Mouse (Mus musculus) midbrain, postnatal 0 days (tissue): ENCODE results near the gene Eif2ak3. TPM values are rescaled to one million over a fixed set of nuclear protein-coding genes. Genes with fewer than 3 reads are reported as not detected.
A peak's percentile ranks its signal among the peaks of the same experiment; 100 is the strongest.

Experiments
- ATAC-seq: fragments of 200-750 bp; cut with Nextera tagmentation; 2 replicates; pipeline ENCODE4 v1.8.0; 2017; ENCODE audit warnings: moderate number of reproducible peaks, mild to moderate bottlenecking, moderate TSS enrichment, moderate library complexity; ENCODE audit not compliant: low FRiP score
- DNase-seq: peaks from one replicate; pipeline ENCODE4 v3.0.0-alpha.2; 2015; ENCODE audit warnings: low spot score
- H3K27ac ChIP-seq: fragments of 300-500 bp; sonication (generic); 2 replicates; pipeline ENCODE4 v1.5.1; 2014; ENCODE audit warnings: low read depth, mild to moderate bottlenecking, low read length, mixed read lengths
- H3K27me3 ChIP-seq: fragments of 300-500 bp; sonication (generic); 2 replicates; pipeline ENCODE4 v1.6.1; 2014; ENCODE audit warnings: low read length, control low read depth, mixed read lengths; ENCODE audit not compliant: insufficient read depth
- H3K36me3 ChIP-seq: fragments of 300-500 bp; sonication (generic); 2 replicates; pipeline ENCODE4 v1.6.1; 2014; ENCODE audit warnings: low read length, control low read depth, mixed read lengths; ENCODE audit not compliant: insufficient read depth
- H3K4me1 ChIP-seq: fragments of 300-500 bp; sonication (generic); 2 replicates; pipeline ENCODE4 v1.6.1; 2014; ENCODE audit warnings: mild to moderate bottlenecking, control low read depth, antibody characterized with exemption, low read length, mixed read lengths; ENCODE audit not compliant: insufficient read depth
- H3K4me2 ChIP-seq: fragments of 300-500 bp; sonication (generic); 2 replicates; pipeline ENCODE4 v1.6.1; 2014; ENCODE audit warnings: low read depth, mild to moderate bottlenecking, low read length, mixed read lengths; ENCODE audit not compliant: poor library complexity, severe bottlenecking
- H3K4me3 ChIP-seq: fragments of 300-500 bp; sonication (generic); 2 replicates; pipeline ENCODE4 v1.5.1; 2014; ENCODE audit warnings: low read depth, mild to moderate bottlenecking, low read length, moderate library complexity
- H3K9ac ChIP-seq: fragments of 300-500 bp; sonication (generic); replicated peaks from 2 replicates; pipeline ENCODE4 v1.6.1; 2014; ENCODE audit warnings: mild to moderate bottlenecking, low read length, moderate library complexity, mixed read lengths; ENCODE audit not compliant: poor library complexity, severe bottlenecking
- H3K9me3 ChIP-seq: fragments of 300-500 bp; sonication (generic); 2 replicates; pipeline ENCODE4 v1.6.1; 2016; ENCODE audit warnings: low read length, control low read depth
- CTCF ChIP-seq: IDR thresholded peaks from 2 replicates; pipeline ENCODE4 v1.5.1; 2016; ENCODE audit warnings: antibody characterized with exemption, mild to moderate bottlenecking
- WGBS: fragments of 180-500 bp; shearing (Covaris S2); extraction: QIAGEN DNeasy Blood & Tissue Kit; methylation state at CpG from one replicate; pipeline ENCODE4 v1.1.7; 2014; 5-methylcytosine and 5-hydroxymethylcytosine counted together
- polyA plus RNA-seq: library from polyadenylated mRNA; unstranded; fragments of >200 nt; fragmentation: Nextera tagmentation; extraction: Ambion mirVana; gene quantifications from 2 replicates; pipeline ENCODE4 v1.2.1, GENCODE M21; 2015
- total RNA-seq: library from RNA; depleted of rRNA; stranded (reverse); fragments of >200 nt; gene quantifications from 2 replicates; pipeline ENCODE4 v1.2.3, GENCODE M21; 2014

Eif2ak3 gene
- total and polyA plus RNA-seq, 2 experiments from 2014 or later, result 7.7 to 19.3 TPM

DNA sequence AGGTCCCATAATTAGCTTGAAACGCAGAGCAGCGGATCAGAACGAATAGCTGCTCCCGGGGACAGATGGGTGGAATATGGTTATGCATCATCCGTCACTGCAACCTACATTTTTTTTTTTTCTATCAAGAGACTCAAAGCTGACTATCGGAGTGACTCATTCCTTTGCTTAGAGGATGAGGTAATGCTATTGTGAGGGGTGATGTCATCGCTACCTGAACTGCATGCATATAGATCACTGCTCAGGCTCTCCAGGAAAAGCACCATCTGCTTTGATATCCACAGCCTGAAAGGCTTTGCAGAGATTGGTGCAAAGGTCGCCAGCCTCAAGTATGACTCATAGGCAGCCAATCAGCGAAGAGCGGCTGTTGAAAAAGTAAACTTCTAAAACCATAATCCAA, 27.8 kb downstream of the Eif2ak3 start:
- Histone ChIP-seq H3K4me3 (no peak overlapping the region), H3K27me3 (no peaks in the 10 kb centered on the region), H3K4me1 (no peaks in the 10 kb centered on the region), H3K36me3 (no peaks in the 10 kb centered on the region), H3K27ac (0 out of 2 replicates have a peak overlapping the region, but pooled peaks have one; percentile 34), H3K9me3 (no peaks in the 10 kb centered on the region), H3K9ac (no peak overlapping the region), H3K4me2 (peak overlapping the region; percentile 13; the same call in 1 of the 2 replicates)
- TF ChIP-seq CTCF, result no peak
- 66% methylated on average over 10 of the region's 10 CpGs for WGBS
- DNase-seq (peak; percentile 64), ATAC-seq (peak; percentile 90)

DNA sequence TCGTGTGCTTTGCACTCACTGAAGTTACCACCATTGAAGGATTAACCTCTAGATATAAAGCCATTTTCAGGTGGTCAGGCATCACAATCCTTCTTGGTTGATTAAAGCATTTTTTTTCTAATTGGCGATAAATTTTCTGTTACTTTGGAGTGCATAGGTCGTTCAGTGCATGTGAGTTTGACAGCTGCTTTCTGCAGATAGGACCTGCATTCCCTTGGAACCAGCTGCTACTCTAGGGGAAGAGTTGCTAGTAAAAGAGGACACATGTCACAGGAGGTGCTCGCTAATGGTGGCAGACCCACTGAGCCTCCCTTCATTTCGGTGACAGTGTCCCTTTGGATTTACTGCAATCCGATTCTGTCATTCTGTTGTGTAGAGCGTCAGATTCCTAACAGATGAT, 28.3 kb downstream of the Eif2ak3 start:
- DNase-seq, result no peak
- Histone ChIP-seq H3K36me3 (no peaks in the 10 kb centered on the region), H3K4me3 (no peak overlapping the region), H3K4me1 (no peaks in the 10 kb centered on the region), H3K27ac (no peak overlapping the region), H3K4me2 (no peak overlapping the region), H3K9me3 (no peaks in the 10 kb centered on the region), H3K27me3 (no peaks in the 10 kb centered on the region), H3K9ac (no peak overlapping the region)
- WGBS, result 72% methylated on average over 7 of the region's 7 CpGs
- peak; percentile 22; the same call in 1 of the 2 replicates for ATAC-seq
- TF ChIP-seq CTCF, result no peak

GRCm38 (mm10) chr6:70874035-70874775, 29.9 kb downstream of the Eif2ak3 start:
- no peaks in the 10 kb centered on the region for H3K9me3 ChIP-seq
- no peaks in the 10 kb centered on the region for H3K36me3 ChIP-seq
- 74% methylated on average over 5 of the region's 5 CpGs for WGBS
- H3K4me3 ChIP-seq, result no peak overlapping the region
- H3K9ac ChIP-seq, result no peak overlapping the region
- no peaks in the 10 kb centered on the region for H3K27me3 ChIP-seq
- TF ChIP-seq CTCF, result peak; percentile 54
- H3K27ac ChIP-seq, result no peak overlapping the region
- no peaks in the 10 kb centered on the region for H3K4me1 ChIP-seq
- ATAC-seq, result no peak
- no peak for DNase-seq
- no peak overlapping the region for H3K4me2 ChIP-seq

GRCm38 (mm10) chr6:70875017-70875416, 30.7 kb downstream of the Eif2ak3 start:
- no peak overlapping the region for H3K9ac ChIP-seq
- ATAC-seq, result no peak
- no peak overlapping the region for H3K4me2 ChIP-seq
- no peak for TF ChIP-seq CTCF
- H3K36me3 ChIP-seq, result no peaks in the 10 kb centered on the region
- no peaks in the 10 kb centered on the region for H3K27me3 ChIP-seq
- H3K9me3 ChIP-seq, result no peaks in the 10 kb centered on the region
- H3K4me1 ChIP-seq, result no peaks in the 10 kb centered on the region
- DNase-seq, result no peak
- H3K4me3 ChIP-seq, result no peak overlapping the region
- WGBS, result 97% methylated on average over 1 of the region's 1 CpGs
- H3K27ac ChIP-seq, result no peak overlapping the region

- Histone ChIP-seq H3K27ac (no peak overlapping the region), H3K9ac (no peak overlapping the region), H3K4me2 (no peak overlapping the region), H3K36me3 (peaks cover 19% of the 10 kb centered on the region), H3K4me1 (no peaks in the 10 kb centered on the region), H3K27me3 (no peaks in the 10 kb centered on the region), H3K9me3 (no peaks in the 10 kb centered on the region), H3K4me3 (no peak overlapping the region)
- TF ChIP-seq CTCF, result peak; percentile 93
- WGBS, result 12% methylated on average over 5 of the region's 5 CpGs
- peak; percentile 74 for DNase-seq
- ATAC-seq, result peak; percentile 51; the same call in 1 of the 2 replicates
Observed at GRCm38 (mm10) chr6:70880714-70881304, 36.5 kb downstream of the Eif2ak3 start.

GRCm38 (mm10) chr6:70887993-70888392, 43.7 kb downstream of the Eif2ak3 start:
- 92% methylated on average over 11 of the region's 11 CpGs for WGBS
- ATAC-seq (no peak), DNase-seq (no peak)
- no peaks in the 10 kb centered on the region for H3K9me3 ChIP-seq
- no peak for TF ChIP-seq CTCF
- no peak overlapping the region for H3K27ac ChIP-seq
- H3K9ac ChIP-seq, result no peak overlapping the region
- no peak overlapping the region for H3K4me3 ChIP-seq
- no peak overlapping the region for H3K4me2 ChIP-seq
- no peaks in the 10 kb centered on the region for H3K27me3 ChIP-seq
- H3K4me1 ChIP-seq, result no peaks in the 10 kb centered on the region
- H3K36me3 ChIP-seq, result peaks cover 62% of the 10 kb centered on the region
